Mouse (Mus musculus) limb, embryonic 11.5 days (tissue): ENCODE results near the gene Urah. TPM values are rescaled to one million over a fixed set of nuclear protein-coding genes. Genes with fewer than 3 reads are reported as not detected.

Source experiments
- polyA plus RNA-seq: library from polyadenylated mRNA; unstranded; fragments of >200 nt; fragmentation: Nextera tagmentation; extraction: Ambion mirVana; gene quantifications from 2 replicates; pipeline ENCODE4 v1.2.1, GENCODE M21; 2014

Urah gene
- polyA plus RNA-seq, 1 experiment from 2014 or later, result 0.68 TPM

Other genes starting within 250 kb of the Urah start
- gene Olfr46, start 233.7 kb upstream of the Urah start, polyA plus RNA-seq, result not detected in 2 replicates
- gene Olfr61, start 206.0 kb upstream of the Urah start, polyA plus RNA-seq, result not detected in 2 replicates
- not detected in 2 replicates for gene Olfr53, start 188.6 kb upstream of the Urah start, polyA plus RNA-seq
- gene Olfr539, start 175.1 kb upstream of the Urah start, polyA plus RNA-seq, result not detected in 2 replicates
- 0.09 TPM in 1 of 2 replicates, not detected in the other for gene Olfr45, start 153.1 kb upstream of the Urah start, polyA plus RNA-seq
- gene Olfr541, start 137.8 kb upstream of the Urah start, polyA plus RNA-seq, result not detected in 2 replicates
- not detected in 2 replicates for gene Cyp2e1, start 71.3 kb upstream of the Urah start, polyA plus RNA-seq
- gene Syce1, start 47.2 kb upstream of the Urah start, polyA plus RNA-seq, result 0.85 and 1.0 TPM in 2 replicates
- gene Zfp941, start 12.8 kb upstream of the Urah start, polyA plus RNA-seq, result 2.0 and 3.1 TPM in 2 replicates
- gene Scgb1c1, start 10.5 kb downstream of the Urah start, polyA plus RNA-seq, result not detected in 2 replicates
- not detected in 2 replicates for gene Odf3, start 12.8 kb downstream of the Urah start, polyA plus RNA-seq
- not detected in 2 replicates for gene Gm45785, start 21.3 kb downstream of the Urah start, polyA plus RNA-seq
- 57.2 and 61.4 TPM in 2 replicates for gene Ric8a, start 21.9 kb downstream of the Urah start, polyA plus RNA-seq
- 27.9 and 33.6 TPM in 2 replicates for gene Bet1l, start 22.6 kb downstream of the Urah start, polyA plus RNA-seq
- 185 and 243 TPM in 2 replicates for gene Psmd13, start 47.0 kb downstream of the Urah start, polyA plus RNA-seq
- gene Sirt3, start 47.3 kb downstream of the Urah start, polyA plus RNA-seq, result 21.6 and 23.2 TPM in 2 replicates
- 0.88 and 1.0 TPM in 2 replicates for gene Cox8b, start 65.4 kb downstream of the Urah start, polyA plus RNA-seq
- 0.26 TPM in 1 of 2 replicates, not detected in the other for gene Nlrp6, start 85.9 kb downstream of the Urah start, polyA plus RNA-seq
- 13.6 and 16.1 TPM in 2 replicates for gene Pgghg, start 106.4 kb downstream of the Urah start, polyA plus RNA-seq
- gene Ifitm5, start 115.3 kb downstream of the Urah start, polyA plus RNA-seq, result 1.7 and 1.9 TPM in 2 replicates
- not detected in 2 replicates for gene Gm45717, start 120.9 kb downstream of the Urah start, polyA plus RNA-seq
- 853 and 900 TPM in 2 replicates for gene Ifitm2, start 121.0 kb downstream of the Urah start, polyA plus RNA-seq
- 63.9 and 68.3 TPM in 2 replicates for gene Ifitm1, start 132.2 kb downstream of the Urah start, polyA plus RNA-seq
- gene Ifitm3, start 175.8 kb downstream of the Urah start, polyA plus RNA-seq, result 45.3 and 50.4 TPM in 2 replicates
- gene Ifitm6, start 182.9 kb downstream of the Urah start, polyA plus RNA-seq, result not detected in 2 replicates
- gene Gm17387, start 194.1 kb downstream of the Urah start, polyA plus RNA-seq, result not detected in 2 replicates
- 19.1 and 20.0 TPM in 2 replicates for gene B4galnt4, start 226.1 kb downstream of the Urah start, polyA plus RNA-seq
- 3.3 and 3.9 TPM in 2 replicates for gene Pkp3, start 243.2 kb downstream of the Urah start, polyA plus RNA-seq